Mouse (Mus musculus) kidney, adult 18-20 months (tissue): ENCODE data around the gene Olfr228.
"Not testable (repeated sequence)": the region's sequence is repeated elsewhere in the genome, so short reads cannot be mapped to it uniquely, and the experiment has no call there.

Source experiments
- DNase-seq: peaks from one replicate; pipeline ENCODE4 v3.0.0; 2021

Gene Olfr228

DNA sequence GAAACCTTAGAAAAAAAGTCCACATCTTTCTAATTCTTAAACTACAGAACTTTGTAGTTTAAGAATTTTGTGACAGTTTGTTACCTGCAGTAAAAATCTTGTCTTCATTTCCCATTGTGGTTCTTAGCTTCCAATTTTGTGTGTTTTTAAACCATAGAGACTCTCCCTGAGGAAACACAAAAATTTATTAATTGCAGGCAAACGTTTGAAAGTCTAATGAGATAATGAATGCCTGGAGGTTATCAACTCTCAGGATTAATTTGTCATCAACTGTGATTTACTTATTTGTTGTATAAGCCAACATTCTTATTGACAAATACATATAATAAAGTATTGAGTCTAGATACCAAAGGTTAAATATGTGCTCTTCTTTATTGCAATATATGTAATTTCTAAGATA lies at the start of gene Olfr228:
Gene Olfr228, minus strand, starts transcription at position 101 of the 400 bp plus-strand sequence.
- no peak for DNase-seq

- no peak for DNase-seq
Measured at GRCm38 (mm10) chr2:86530991-86531390, 43.8 kb upstream of the Olfr228 start.

GRCm38 (mm10) chr2:86508161-86508560 lies 21.0 kb upstream of the Olfr228 start, which contains the start of gene Olfr1076:
Gene Olfr1076, plus strand, starts transcription at chr2:86508461.
- DNase-seq, result no peak

DNA sequence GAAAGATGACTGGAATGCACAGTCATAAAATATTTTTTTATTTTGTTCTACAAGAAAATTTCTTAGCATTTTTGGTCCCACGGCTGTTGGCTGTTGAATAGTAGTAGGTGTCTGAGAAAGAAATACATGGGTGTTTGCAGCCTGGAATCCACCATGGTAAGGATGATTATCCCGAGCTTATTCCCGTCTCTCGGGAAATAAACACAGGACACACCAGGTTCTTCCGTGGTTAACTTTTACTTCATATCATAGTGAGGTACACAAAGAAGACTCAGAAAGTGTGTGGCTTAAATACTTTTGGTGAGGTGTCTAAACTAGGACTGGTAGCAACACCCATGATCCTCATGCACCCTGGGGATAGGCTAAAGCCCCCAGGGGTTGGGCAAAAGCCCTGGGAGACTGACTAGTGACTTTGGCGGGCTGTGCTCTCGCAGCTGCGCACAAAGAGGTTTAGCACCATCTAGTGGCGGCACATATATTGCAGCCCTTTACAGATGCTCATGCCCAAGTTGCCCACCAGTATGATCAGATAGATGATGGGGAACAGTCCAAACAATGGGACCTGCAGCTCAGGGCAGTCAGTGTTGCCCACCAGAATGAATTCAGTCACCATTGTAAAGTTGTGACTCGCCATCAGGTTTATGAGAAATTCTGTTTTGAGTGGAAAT lies 22.6 kb downstream of the Olfr228 start:
- peak; percentile 57 for DNase-seq

GRCm38 (mm10) chr2:86460434-86460833 lies 26.8 kb downstream of the Olfr228 start:
- DNase-seq, result no peak

DNA sequence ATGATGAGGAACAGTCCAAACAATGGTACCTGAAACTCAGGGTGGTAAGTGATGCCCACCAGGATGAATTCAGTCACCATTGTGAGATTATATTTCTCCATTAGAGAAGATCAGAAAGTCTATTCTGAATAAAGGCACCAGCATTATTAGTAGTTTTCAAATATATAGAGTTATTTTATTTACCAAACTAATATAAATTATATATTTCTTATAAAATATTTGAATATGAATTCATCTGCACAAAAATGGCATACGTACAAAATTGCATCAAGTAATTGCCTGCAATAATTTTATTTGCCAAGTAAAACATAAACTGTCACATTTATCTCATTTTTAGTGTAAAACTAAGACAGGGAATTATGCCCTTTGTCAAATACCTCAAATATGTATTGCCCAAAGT lies 31.0 kb downstream of the Olfr228 start, which contains the start of gene Olfr1066:
Gene Olfr1066, minus strand, starts transcription at position 101 of the 400 bp plus-strand sequence.
- DNase-seq, result no peak

DNA sequence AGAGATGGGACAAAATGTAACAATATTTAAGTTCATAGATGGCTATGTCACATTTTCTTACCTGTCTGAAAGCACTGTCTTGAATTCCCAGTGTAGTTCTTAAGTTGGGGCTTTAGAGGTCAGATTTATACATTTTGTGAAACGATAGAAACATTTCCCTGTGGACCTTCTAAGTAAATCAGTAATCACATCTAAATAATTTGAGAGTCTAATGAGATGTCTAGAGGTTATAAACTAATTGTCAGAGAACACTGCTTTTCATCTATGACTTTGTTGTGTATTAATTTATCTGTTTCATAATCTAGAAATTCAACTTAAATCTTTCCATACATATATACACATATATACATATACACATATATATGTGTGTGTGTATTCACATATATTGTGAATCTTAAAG lies 36.7 kb downstream of the Olfr228 start, which contains the start of gene Olfr1065:
Gene Olfr1065, minus strand, starts transcription at position 101 of the 400 bp plus-strand sequence.
- DNase-seq, result not testable (repeated sequence)

GRCm38 (mm10) chr2:86442101-86442500 lies 45.1 kb downstream of the Olfr228 start:
- DNase-seq, result not testable (repeated sequence)
